Mouse (Mus musculus): ENCODE measurements around the gene Chchd4.
"Not testable (repeated sequence)": the region's sequence is repeated elsewhere in the genome, so short reads cannot be mapped to it uniquely, and the experiment has no call there.

GRCm38 (mm10) chr6:91471427-91471826 is 1.9 kb downstream of the Chchd4 start:
- not testable (repeated sequence) for TF ChIP-seq POLR2A (IDR thresholded peaks at IDR 0.05; ENCODE audit: borderline replicate concordance, extremely low read depth, insufficient read depth, insufficient read length, poor library complexity, severe bottlenecking); CTCF (IDR thresholded peaks at IDR 0.05; ENCODE audit: borderline replicate concordance, extremely low read depth, insufficient read depth, insufficient read length)
